Mouse (Mus musculus) right cerebral cortex, postnatal 4 days (tissue): ENCODE results near the gene Klrc1.
"Not testable (repeated sequence)": the region's sequence is repeated elsewhere in the genome, so short reads cannot be mapped to it uniquely, and the experiment has no call there.

ENCODE experiments used
- DNase-seq: peaks from one replicate; pipeline ENCODE4 v3.0.0-alpha.2; 2022

Klrc1 gene

GRCm38 (mm10) chr6:129678873-129679272 is at the start of gene Klrc1:
Gene Klrc1 (minus strand): TSS chr6:129678973.
- DNase-seq, result no peak

- DNase-seq, result no peak
These were observed 48.5 kb upstream of the Klrc1 start for GRCm38 (mm10) chr6:129727237-129727636.

- DNase-seq, result no peak
These were observed 42.6 kb upstream of the Klrc1 start for GRCm38 (mm10) chr6:129721390-129721789.

- no peak for DNase-seq
These were observed 41.7 kb upstream of the Klrc1 start for GRCm38 (mm10) chr6:129720487-129720886.

- DNase-seq, result no peak
These were observed 38.3 kb upstream of the Klrc1 start, which contains the start of gene Klri1 for GRCm38 (mm10) chr6:129717032-129717431. Gene Klri1 (minus strand): TSS chr6:129717132.

GRCm38 (mm10) chr6:129713566-129713965 is 34.8 kb upstream of the Klrc1 start:
- no peak for DNase-seq

GRCm38 (mm10) chr6:129691436-129691835 is 12.7 kb upstream of the Klrc1 start:
- not testable (repeated sequence) for DNase-seq

- DNase-seq, result no peak
These were observed 1.6 kb upstream of the Klrc1 start for GRCm38 (mm10) chr6:129680379-129680778.

GRCm38 (mm10) chr6:129661301-129661700 is 17.5 kb downstream of the Klrc1 start:
- DNase-seq, result not testable (repeated sequence)

GRCm38 (mm10) chr6:129660589-129660988 is 18.2 kb downstream of the Klrc1 start, which contains the start of gene Klrc2:
Gene Klrc2 (minus strand): TSS chr6:129660689.
- DNase-seq, result not testable (repeated sequence)

GRCm38 (mm10) chr6:129644054-129644453 is 34.7 kb downstream of the Klrc1 start:
- not testable (repeated sequence) for DNase-seq

- not testable (repeated sequence) for DNase-seq
These were observed 35.5 kb downstream of the Klrc1 start, which contains the start of gene Klrc3 for GRCm38 (mm10) chr6:129643237-129643636. Gene Klrc3 (minus strand): TSS chr6:129643337.

GRCm38 (mm10) chr6:129631046-129631445 is 47.7 kb downstream of the Klrc1 start:
- DNase-seq, result not testable (repeated sequence)

GRCm38 (mm10) chr6:129623735-129624134 is 55.0 kb downstream of the Klrc1 start, which contains the start of gene Klrk1:
Gene Klrk1 (minus strand): TSS chr6:129623864.
- DNase-seq, result no peak
